Mouse (Mus musculus): ENCODE measurements at regions not wholly inside any gene's neighbourhood (a gene's known extent, or its start where the extent isn't known, plus 50 kb on each side); places are given as distances from the start of the nearest gene placed in this dataset.

- no peak for DNase-seq
- intact Hi-C loops (cut with DNase I), result no loop called here
Measured at GRCm38 (mm10) chr11:31427374-31427773, 57.5 kb upstream of the Stc2 start.
